Comparison of ENCODE assay signal across 24 mouse cellular contexts in genomic region chr8:122469965-122470364, GRCm38 (mm10). TPM values are rescaled to one million over a fixed set of nuclear protein-coding genes. Genes with fewer than 3 reads are reported as not detected.
DNase-seq lines count a peak whose midpoint lies in the region; ATAC-seq lines count a peak whose summit lies in the region.
"Had no signal": no experiment of that assay in that cellular context is flagged by ENCODE, and none has a peak within 500 bp of the region (broad histone marks: within the 10 kb centered on the region; RNA-seq: fewer than 3 reads in every experiment).

No protein-coding gene starts in this region.

- peak; percentile 8 for DNase-seq in right cerebral cortex, postnatal 14 days
- no peak for DNase-seq in right cerebral cortex, adult 2 months (ENCODE audit: low spot score in 2 of 2)
- DNase-seq in thymus, adult 18-20 months, result peak; percentile 87 to 92
- DNase-seq in thymus, postnatal 36 days, result peak; percentile 87 to 94
- DNase-seq in adipocyte (ENCODE audit: low spot score), result no peak
- DNase-seq in adrenal gland, postnatal 4 days (ENCODE audit: low spot score in 2 of 2), result no peak
- DNase-seq: adrenal gland, postnatal 14 days; B cell, adult 2 months; cerebellum, adult 9-10 months; gastrocnemius, postnatal 10 days; heart, adult 18-20 months; liver, embryonic 13.5 days; lung, adult 2 months; lung, postnatal 14 days; spleen, adult 18-20 months had no signal

- ATAC-seq in common myeloid progenitor, adult 5-6 weeks (replicated peaks; ENCODE audit: low read depth, poor library complexity, severe bottlenecking), result 0 out of 2 replicates have a peak, but pooled peaks have one; percentile 17
- ATAC-seq: activated CD4-positive, CD25-positive, alpha-beta regulatory T cell, adult 4 months; forebrain, embryonic 14.5 days; hindbrain, postnatal 0 days; intestine, embryonic 16.5 days; midbrain, embryonic 13.5 days had no signal

RNA-seq across cellular contexts. Expression of gene Rnf166, which starts 5.9 kb away (rescaled TPM):
- 28.9 and 31.6 TPM in 2 replicates for total RNA-seq in common myeloid progenitor, adult 5-6 weeks (2017)
- total RNA-seq in adrenal gland, postnatal 4 days (2021), result 10 to 100 TPM; 47.5 to 53.7 TPM

RNA-seq across cellular contexts. Expression of gene Ctu2, which starts 6.0 kb away (rescaled TPM):
- total RNA-seq in common myeloid progenitor, adult 5-6 weeks (2017), result 7.8 and 26.5 TPM in 2 replicates
- 10 to 100 TPM; 27.7 to 37.0 TPM for total RNA-seq in adrenal gland, postnatal 4 days (2021)

RNA-seq across cellular contexts. Expression of gene Snai3, which starts 9.4 kb away (rescaled TPM):
- not detected in 2 replicates for total RNA-seq in common myeloid progenitor, adult 5-6 weeks (2017)
- total RNA-seq in adrenal gland, postnatal 4 days (2021), result under 1 TPM; 0.42 to 0.56 TPM
- total RNA-seq: adrenal gland, postnatal 14 days; hindbrain, postnatal 0 days; left cerebral cortex, postnatal 14 days; MEL; monocyte, adult 5-6 weeks had no signal

RNA-seq across cellular contexts. Expression of gene Mvd, which starts 26.7 kb away (rescaled TPM):
- total RNA-seq in common myeloid progenitor, adult 5-6 weeks (2017), result 1.2 and 3.2 TPM in 2 replicates
- total RNA-seq in adrenal gland, postnatal 4 days (2021), result 10 to 100 TPM in 1 of 2 experiments, 1 to 10 TPM in 1; 9.1 to 11.5 TPM

RNA-seq across cellular contexts. Expression of gene Cyba, which starts 37.2 kb away (rescaled TPM):
- 42.2 and 44.6 TPM in 2 replicates for total RNA-seq in common myeloid progenitor, adult 5-6 weeks (2017)
- total RNA-seq in adrenal gland, postnatal 4 days (2021), result 10 to 100 TPM; 49.9 to 76.7 TPM

Comparison
In these comparisons a context has a peak if more than half of its experiments do, and no peak if none do; other contexts are left out.
1. DNase-seq: peak in right cerebral cortex, postnatal 14 days (single experiment), thymus, adult 18-20 months (2 of 2) and thymus, postnatal 36 days (2 of 2); none in right cerebral cortex, adult 2 months (0 of 2), adipocyte (single experiment) and adrenal gland, postnatal 4 days (0 of 2).